Mouse (Mus musculus) G1E (cell line): ENCODE data around the gene Cacna1i.

ENCODE experiments used
- CTCF ChIP-seq: IDR thresholded peaks from 2 replicates; pipeline ENCODE4 v1.5.1; 2012; ENCODE audit warnings: low read depth, low read length, inconsistent platforms, mixed read lengths
- GATA1 ChIP-seq: IDR thresholded peaks from 2 replicates; pipeline ENCODE4 v1.6.1; 2012; ENCODE audit warnings: borderline replicate concordance, low read length, inconsistent platforms, mixed read lengths
- GATA2 ChIP-seq: IDR thresholded peaks from 2 replicates; pipeline ENCODE4 v1.6.1; 2012; ENCODE audit warnings: low read depth, low read length, inconsistent platforms, borderline replicate concordance
- POLR2AphosphoS5 ChIP-seq: IDR thresholded peaks from 2 replicates; pipeline ENCODE4 v1.6.1; 2012; ENCODE audit warnings: low read depth, low read length, inconsistent platforms; ENCODE audit not compliant: insufficient replicate concordance
- TAL1 ChIP-seq: conservative IDR thresholded peaks from 2 replicates; pipeline ENCODE4 v1.6.1; 2012; ENCODE audit warnings: low read depth, low read length, inconsistent platforms, mixed read lengths

GRCm38 (mm10) chr15:80325207-80325606, 38.2 kb downstream of the Cacna1i start:
- TF ChIP-seq POLR2AphosphoS5 (no peak), CTCF (no peak), GATA1 (no peak), TAL1 (no peak), GATA2 (no peak)
